Mouse (Mus musculus) embryonic facial prominence, embryonic 13.5 days (tissue): Measurements from ENCODE around the gene Ovch2. TPM values are rescaled to one million over a fixed set of nuclear protein-coding genes. Genes with fewer than 3 reads are reported as not detected.

Source experiments
- ATAC-seq: fragments of 200-750 bp; cut with Nextera tagmentation; 2 replicates; pipeline ENCODE4 v1.8.0; 2017; ENCODE audit warnings: low read depth; ENCODE audit not compliant: insufficient number of reproducible peaks, insufficient read depth, low FRiP score, low TSS enrichment
- H3K27ac ChIP-seq: fragments of 300-500 bp; sonication (generic); 2 replicates; pipeline ENCODE4 v1.5.1; 2015; ENCODE audit warnings: moderate library complexity, mild to moderate bottlenecking, inconsistent platforms
- H3K27me3 ChIP-seq: fragments of 300-500 bp; sonication (generic); 2 replicates; pipeline ENCODE4 v1.6.1; 2015; ENCODE audit warnings: mild to moderate bottlenecking, inconsistent platforms
- H3K36me3 ChIP-seq: fragments of 300-500 bp; sonication (generic); 2 replicates; pipeline ENCODE4 v1.6.1; 2015; ENCODE audit warnings: mild to moderate bottlenecking, inconsistent platforms
- H3K4me1 ChIP-seq: fragments of 300-500 bp; sonication (generic); 2 replicates; pipeline ENCODE4 v1.6.1; 2015; ENCODE audit warnings: inconsistent platforms
- H3K4me2 ChIP-seq: fragments of 300-500 bp; sonication (generic); 2 replicates; pipeline ENCODE4 v1.6.1; 2015; ENCODE audit warnings: moderate library complexity, mild to moderate bottlenecking, inconsistent platforms
- H3K4me3 ChIP-seq: fragments of 300-500 bp; sonication (generic); 2 replicates; pipeline ENCODE4 v1.5.1; 2015; ENCODE audit warnings: mild to moderate bottlenecking, inconsistent platforms
- H3K9ac ChIP-seq: fragments of 300-500 bp; sonication (generic); 2 replicates; pipeline ENCODE4 v1.6.1; 2015; ENCODE audit warnings: mild to moderate bottlenecking, inconsistent platforms
- H3K9me3 ChIP-seq: fragments of 300-500 bp; sonication (generic); 2 replicates; pipeline ENCODE4 v1.6.1; 2016; ENCODE audit warnings: inconsistent platforms
- WGBS: fragments of 180-500 bp; shearing (Covaris S2); methylation state at CpG from one replicate; pipeline ENCODE4 v1.1.7; 2015; ENCODE audit warnings: mixed read lengths; 5-methylcytosine and 5-hydroxymethylcytosine counted together
- polyA plus RNA-seq: library from polyadenylated mRNA; unstranded; fragments of >200 nt; fragmentation: Nextera tagmentation; extraction: Ambion mirVana; gene quantifications from 2 replicates; pipeline ENCODE4 v1.2.1, GENCODE M21; 2015

Gene Ovch2
- polyA plus RNA-seq, 1 experiment from 2014 or later = not detected

GRCm38 (mm10) chr7:107742963-107743465, 58.0 kb downstream of the Ovch2 start:
- Histone ChIP-seq H3K27me3 (no peaks in the 10 kb centered on the region), H3K36me3 (peaks cover 66% of the 10 kb centered on the region), H3K4me1 (0 out of 2 replicates have a peak, but pooled peaks cover under 1% of the 10 kb centered on the region), H3K9ac (no peak overlapping the region), H3K9me3 (no peaks in the 10 kb centered on the region), H3K4me2 (no peak overlapping the region), H3K4me3 (no peak overlapping the region), H3K27ac (no peak overlapping the region)
- ATAC-seq = no peak
- 74% methylated on average over 10 of the region's 10 CpGs for WGBS

GRCm38 (mm10) chr7:107738726-107739125, 62.3 kb downstream of the Ovch2 start:
- Histone ChIP-seq H3K4me3 (no peak overlapping the region), H3K4me2 (no peak overlapping the region), H3K36me3 (peaks cover 41% of the 10 kb centered on the region), H3K9ac (no peak overlapping the region), H3K9me3 (no peaks in the 10 kb centered on the region), H3K4me1 (0 out of 2 replicates have a peak, but pooled peaks cover 4% of the 10 kb centered on the region), H3K27ac (no peak overlapping the region), H3K27me3 (no peaks in the 10 kb centered on the region)
- ATAC-seq = no peak
- 43% methylated on average over 2 of the region's 2 CpGs for WGBS

DNA sequence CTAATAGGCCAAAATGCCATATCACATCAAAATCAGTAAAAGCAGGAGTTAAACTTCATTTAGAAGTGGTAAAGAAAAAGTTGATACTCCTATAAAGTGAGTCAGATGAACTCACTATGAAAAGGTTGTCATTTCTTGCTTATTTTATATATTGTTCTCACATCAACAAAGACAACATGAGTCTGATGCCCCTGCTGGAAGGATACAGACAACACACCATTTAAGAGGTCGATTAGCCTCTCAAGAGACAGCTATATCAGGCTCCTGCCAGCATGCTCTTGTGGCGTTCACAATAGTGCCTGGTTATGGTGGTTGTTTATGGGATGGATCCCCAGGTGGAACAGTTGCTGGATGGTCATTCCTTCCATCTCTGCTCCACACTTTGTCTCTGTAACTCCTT, 67.8 kb downstream of the Ovch2 start:
- Histone ChIP-seq H3K9me3 (no peaks in the 10 kb centered on the region), H3K4me2 (no peak overlapping the region), H3K27me3 (no peaks in the 10 kb centered on the region), H3K36me3 (peaks cover 33% of the 10 kb centered on the region), H3K4me3 (no peak overlapping the region), H3K9ac (no peak overlapping the region), H3K4me1 (0 out of 2 replicates have a peak, but pooled peaks cover 4% of the 10 kb centered on the region), H3K27ac (no peak overlapping the region)
- WGBS = 66% methylated on average over 2 of the region's 2 CpGs
- no peak for ATAC-seq

Other genes starting within 250 kb of the Ovch2 start
- 42.8 and 43.3 TPM in 2 replicates for gene Olfml1, start 233.8 kb downstream of the Ovch2 start, polyA plus RNA-seq
- 11.5 and 13.8 TPM in 2 replicates for gene Ppfibp2, start 206.0 kb downstream of the Ovch2 start, polyA plus RNA-seq
- gene 5330417H12Rik, start 176.0 kb downstream of the Ovch2 start, polyA plus RNA-seq = not detected in 2 replicates
- 0.18 and 0.25 TPM in 2 replicates for gene Cyb5r2, start 43.2 kb downstream of the Ovch2 start, polyA plus RNA-seq
- gene Olfr467, start 11.1 kb upstream of the Ovch2 start, polyA plus RNA-seq = not detected in 2 replicates
- gene Olfr469, start 24.3 kb upstream of the Ovch2 start, polyA plus RNA-seq = not detected in 2 replicates
- not detected in 2 replicates for gene Olfr470, start 46.3 kb upstream of the Ovch2 start, polyA plus RNA-seq
- not detected in 2 replicates for gene Olfr472, start 96.7 kb upstream of the Ovch2 start, polyA plus RNA-seq
- gene Olfr473, start 129.2 kb upstream of the Ovch2 start, polyA plus RNA-seq = not detected in 2 replicates
- gene Olfr474, start 153.4 kb upstream of the Ovch2 start, polyA plus RNA-seq = not detected in 2 replicates
- not detected in 2 replicates for gene Olfr476, start 163.6 kb upstream of the Ovch2 start, polyA plus RNA-seq
- gene Olfr477, start 185.5 kb upstream of the Ovch2 start, polyA plus RNA-seq = not detected in 2 replicates
- not detected in 2 replicates for gene Olfr478, start 232.8 kb upstream of the Ovch2 start, polyA plus RNA-seq
- gene Olfr479, start 249.5 kb upstream of the Ovch2 start, polyA plus RNA-seq = not detected in 2 replicates